Mouse (Mus musculus): ENCODE data around the gene Trak1.

Trak1 gene

DNA sequence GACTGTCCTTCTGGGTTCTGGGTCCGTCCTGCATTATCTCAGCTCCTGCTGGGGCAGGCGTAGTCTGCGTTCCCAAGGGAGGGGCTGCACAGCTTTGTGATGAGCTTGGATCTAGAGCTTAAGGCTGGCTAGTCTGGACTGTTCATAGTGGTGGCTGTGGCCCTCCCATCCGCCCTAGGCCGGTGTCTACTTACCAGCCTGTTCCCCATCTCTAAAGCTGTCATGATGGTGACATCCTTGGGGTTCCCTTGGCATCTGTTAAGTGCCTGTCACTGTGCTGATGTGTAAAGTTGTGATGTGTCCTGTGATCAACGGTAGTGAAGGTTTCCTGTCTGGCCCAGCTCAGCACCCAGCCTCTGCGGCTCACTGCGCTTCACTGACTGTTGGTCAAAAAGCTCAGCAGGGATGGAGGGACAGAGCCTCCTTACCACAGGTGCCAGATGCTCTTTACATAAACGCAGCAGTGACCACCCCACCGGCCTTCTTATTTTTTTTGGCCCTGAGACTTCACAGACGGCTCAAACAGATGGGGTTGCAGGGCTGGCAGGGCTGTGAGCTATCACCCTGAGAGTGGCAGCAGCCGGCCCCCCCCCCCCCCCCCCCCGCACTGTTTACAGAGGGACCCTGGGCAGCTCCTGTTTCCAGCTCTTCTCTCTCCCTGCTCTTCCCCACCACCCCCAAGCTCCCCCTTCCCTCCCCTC, 74.8 kb downstream of the Trak1 start:
- peak; percentile 39 for DNase-seq (ENCODE audit: low read depth)

DNA sequence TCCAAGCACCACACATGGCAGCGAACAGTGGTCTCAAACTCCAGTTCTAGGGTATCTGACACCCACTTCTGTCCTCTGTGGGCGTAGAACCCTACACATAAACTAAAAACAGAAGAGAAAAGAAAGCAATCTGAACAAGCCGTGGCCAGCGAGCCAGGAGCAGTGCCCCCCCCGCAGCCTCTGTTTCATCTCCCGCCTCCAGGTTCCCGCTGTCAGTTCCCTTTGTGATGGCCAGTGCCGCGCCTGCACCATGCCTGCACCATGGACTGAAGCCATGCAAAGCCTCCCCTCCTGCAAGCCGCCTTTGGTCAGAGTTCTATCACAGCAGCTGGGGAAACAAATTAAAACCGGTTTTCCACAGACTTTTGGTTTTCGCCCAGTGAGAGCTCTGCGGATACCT, 75.8 kb downstream of the Trak1 start:
- no peak for DNase-seq (ENCODE audit: low read depth)

DNA sequence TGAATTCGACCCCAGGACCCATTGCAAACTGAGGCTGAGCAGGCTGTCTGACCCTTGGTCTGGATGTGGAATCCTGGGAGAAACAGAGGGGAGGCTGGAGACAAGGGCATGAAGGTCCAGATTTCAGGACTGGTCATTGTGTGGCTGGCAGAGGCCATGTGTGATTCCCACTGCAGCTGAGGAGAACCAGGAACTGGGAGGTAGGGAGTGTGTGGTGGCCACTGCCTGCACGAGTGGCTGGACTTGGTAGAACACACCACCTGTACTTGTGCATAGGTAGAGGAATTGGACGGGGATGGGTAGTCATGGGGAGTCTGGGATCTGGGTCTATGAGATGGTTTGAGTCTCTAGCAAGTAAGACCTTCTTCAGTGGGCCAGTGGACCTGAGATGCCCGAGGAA, 76.2 kb downstream of the Trak1 start:
- no peak for DNase-seq (ENCODE audit: low read depth)

DNA sequence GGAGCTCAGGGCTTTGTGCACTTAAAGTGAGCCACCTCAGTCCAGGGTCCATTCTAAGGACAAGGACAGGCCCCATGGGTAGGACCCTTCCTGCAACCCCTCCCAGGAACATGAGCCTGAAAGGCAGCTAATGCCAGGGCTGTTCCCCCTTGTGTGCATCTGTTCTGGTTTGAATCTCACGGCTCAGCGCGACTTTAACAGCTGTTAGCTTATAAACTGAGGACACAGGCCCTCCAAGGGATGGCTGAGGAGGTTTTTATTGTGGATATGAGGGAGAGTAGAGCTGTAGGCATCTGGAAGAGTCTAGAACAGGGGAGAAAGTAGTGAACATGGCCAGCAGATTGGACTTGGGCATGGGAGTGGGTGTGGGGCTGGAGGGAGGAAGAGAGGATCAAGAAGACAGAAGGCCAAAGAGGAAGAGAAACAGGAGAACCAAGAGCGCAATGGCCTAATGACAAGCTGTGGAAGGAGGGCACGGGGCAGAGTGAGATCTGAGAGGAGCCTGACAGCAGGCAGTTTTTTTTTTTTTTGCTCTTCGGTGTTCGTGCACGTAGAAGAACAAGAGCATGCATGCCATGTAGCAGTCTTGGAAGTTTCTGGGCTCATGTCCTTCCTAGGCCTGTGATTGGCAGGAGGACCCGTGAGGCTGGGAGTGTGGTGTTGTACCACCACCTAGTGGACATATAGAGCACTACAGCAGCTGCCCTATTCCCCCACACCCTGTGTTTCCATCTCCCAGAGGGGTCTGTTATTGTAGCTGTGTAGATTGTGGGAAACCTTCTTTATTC, 77.0 kb downstream of the Trak1 start:
- DNase-seq (ENCODE audit: low read depth), result peak; percentile 80

DNA sequence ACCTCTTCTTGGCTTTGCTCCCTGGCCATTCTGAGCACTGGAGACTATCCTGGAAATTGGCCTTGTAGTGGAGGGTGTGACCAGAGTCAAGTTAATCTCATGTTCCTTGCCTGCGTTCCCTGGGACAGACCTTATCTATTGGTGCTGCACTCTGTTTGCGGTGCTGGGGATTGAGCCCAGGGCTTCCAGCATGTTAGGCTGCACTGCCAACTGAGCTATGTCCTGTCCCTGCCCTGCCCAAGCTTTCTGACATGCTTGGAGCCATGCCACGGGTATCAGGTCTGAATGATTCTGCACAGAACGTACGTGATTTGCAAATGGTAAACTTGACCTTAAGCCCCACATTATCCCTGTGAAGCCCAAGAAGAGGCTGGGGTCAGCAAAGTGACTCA, 77.6 kb downstream of the Trak1 start:
- DNase-seq (ENCODE audit: low read depth), result no peak

DNA sequence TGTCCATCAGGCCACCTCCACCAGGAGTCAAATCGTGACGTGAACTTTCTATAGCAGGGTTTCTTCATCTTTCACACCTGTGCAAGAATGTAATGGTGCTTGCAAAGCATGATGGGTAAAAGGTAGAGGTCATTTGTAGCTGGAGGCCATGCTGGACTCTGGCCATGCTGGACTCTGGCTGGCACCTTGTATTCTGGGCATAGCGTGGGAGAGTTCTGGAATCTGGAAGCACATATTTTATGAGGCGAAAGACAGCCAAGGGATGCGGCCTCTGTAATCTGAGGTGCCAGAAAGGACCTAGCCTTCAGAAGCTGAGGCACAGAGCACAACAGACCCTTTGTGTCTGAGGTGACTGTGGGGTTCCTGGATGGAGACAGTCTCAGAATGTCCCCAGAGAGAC, 78.8 kb downstream of the Trak1 start:
- DNase-seq (ENCODE audit: low read depth), result no peak

DNA sequence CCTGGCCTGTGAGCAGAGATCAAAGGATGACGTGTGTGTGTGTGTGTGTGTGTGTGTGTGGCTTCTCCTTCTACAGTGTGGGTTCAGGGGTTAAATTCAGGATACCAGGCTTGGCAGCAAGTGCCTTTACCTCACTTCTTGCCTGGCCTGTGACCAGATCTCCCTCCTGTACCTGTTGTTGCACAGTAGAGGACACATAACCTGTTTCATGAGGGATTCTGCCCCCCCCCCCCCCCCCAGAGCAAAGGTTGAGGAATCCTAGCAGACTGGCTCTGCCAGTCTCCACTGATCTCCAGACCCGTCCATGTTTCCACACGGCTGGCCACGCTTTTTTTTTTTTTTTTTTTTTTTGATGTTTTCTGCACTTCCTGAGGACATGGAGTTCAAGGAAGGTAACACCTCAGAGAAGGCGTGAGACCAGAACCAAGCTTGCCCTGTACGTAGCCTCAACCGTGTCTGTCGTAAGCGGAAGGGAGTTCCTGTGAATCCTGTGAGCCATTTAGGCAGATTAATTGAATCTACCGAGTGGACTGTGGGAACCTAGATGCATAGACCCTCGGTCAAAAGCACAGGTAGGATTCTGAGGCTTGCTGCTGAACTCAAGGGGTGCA, 83.1 kb downstream of the Trak1 start:
- DNase-seq (ENCODE audit: low read depth), result no peak

DNA sequence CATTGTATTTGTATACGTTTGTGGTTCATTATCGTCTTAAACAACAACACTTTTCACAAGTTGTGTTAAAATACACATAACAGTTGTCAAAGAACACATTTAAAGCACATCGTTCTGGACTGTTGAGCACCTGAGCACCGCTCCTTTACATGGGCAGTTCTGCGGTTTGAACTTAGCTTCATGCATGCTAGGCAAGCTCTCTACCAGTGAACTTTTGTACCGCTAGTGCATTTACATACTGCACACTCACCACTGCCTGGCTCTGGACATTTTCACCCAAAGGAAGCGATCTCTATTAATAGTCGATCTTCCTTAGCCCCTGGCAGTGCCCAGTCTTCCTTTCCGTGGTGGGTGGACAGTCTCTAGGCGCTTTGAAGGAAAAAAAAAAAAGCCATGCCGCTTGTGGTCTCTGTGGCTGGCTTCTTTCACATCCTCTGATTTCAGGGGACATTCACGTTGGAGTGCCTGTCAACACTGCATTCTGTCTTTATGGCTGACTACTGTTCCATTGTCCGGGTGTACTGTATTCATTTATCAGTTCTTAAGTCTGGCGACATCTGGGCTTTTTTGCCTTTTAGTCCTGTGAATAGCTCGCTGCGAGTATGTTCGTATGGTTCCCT, 84.5 kb downstream of the Trak1 start:
- DNase-seq (ENCODE audit: low read depth), result no peak

DNA sequence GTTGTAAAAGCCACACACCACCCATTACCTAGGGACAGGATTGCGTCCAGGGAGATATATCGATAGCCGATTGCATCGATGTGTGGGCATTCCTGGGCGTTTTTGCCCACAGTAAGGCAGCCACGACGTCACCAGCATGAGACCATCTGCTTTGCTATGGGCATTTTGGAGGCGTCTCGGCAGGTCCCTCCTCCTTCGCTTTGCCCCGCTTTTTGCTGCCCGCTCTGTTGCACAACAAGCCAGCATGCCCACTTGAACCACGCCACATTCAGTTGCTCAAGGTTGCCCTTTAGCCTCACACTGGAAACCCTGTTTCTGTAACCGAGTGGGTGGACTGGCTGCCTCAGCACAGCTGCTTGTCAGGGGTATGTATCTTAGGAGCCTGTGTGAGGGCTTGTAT, 85.3 kb downstream of the Trak1 start:
- no peak for DNase-seq (ENCODE audit: low read depth)

DNA sequence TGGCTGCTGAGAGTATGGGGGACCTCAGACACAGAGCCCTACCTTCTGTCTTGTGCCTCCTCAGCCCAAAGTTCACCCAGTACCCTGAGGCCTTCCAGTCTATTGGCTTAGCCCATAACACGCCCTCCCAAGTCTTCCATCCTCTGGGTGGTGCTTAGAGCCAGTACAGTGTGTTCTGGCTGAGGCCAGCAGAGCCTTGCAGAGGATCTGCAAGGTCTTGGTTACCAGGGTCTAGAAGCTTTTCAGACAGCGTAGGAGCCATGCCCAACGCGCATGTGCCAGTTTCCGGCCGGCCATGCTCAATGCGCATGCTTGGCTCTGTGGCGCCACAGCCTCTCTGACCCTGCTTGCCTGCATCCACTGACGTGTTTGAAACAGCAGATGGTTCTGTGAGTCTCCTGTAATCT, 85.9 kb downstream of the Trak1 start:
- no peak for DNase-seq (ENCODE audit: low read depth)

DNA sequence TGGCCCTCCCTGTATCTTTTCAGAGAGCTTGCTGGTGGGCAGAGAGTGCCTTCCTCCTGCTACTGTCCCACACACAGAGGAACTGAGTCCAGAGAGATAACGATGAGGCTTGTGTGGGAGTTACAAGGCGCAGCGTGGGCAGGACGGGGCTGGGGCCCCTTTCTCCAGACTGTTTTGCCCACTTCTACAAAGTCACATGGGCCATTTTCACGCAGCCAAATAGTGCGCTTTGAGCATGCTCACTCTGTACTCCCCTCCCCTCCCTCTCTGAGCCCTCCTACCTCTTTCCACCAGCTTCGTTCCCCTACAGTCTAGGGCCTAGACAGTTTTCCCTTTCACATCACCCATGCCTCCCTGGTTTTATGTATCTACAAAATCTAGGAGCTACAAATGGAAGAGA, 87.3 kb downstream of the Trak1 start:
- DNase-seq (ENCODE audit: low read depth), result no peak

DNA sequence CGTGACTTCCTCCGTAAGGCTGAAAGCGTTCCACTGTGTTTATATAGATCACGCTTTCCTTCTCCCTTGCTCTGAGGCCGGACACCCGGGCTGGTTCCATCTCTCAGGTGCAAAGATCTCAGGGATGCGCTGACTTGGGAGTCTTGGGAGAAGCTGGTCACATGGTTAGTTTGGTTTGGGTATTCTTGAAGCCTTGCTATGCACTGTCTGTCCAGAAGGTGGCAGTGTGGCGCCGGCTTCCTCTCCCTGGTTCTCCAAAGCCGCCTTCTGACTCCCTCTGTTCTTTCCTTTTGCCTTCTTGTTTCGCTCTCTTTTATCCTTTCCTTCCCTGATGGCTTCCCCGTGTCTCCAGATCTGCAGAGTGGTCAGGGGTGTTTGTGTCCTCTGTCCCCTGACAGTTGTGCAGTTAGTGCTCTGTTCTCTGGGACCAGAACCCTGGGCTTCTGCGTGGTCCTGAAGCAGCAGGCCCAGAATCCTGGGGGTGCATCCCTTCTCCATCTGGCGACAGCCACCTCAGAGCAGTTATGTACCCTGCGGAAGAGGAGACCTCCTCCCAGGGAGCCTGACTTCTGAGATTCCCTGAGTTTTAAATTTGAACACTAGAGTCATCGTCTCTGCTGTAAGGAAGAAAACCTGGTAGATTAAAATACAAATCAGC, 87.9 kb downstream of the Trak1 start:
- DNase-seq (ENCODE audit: low read depth), result peak; percentile 74

DNA sequence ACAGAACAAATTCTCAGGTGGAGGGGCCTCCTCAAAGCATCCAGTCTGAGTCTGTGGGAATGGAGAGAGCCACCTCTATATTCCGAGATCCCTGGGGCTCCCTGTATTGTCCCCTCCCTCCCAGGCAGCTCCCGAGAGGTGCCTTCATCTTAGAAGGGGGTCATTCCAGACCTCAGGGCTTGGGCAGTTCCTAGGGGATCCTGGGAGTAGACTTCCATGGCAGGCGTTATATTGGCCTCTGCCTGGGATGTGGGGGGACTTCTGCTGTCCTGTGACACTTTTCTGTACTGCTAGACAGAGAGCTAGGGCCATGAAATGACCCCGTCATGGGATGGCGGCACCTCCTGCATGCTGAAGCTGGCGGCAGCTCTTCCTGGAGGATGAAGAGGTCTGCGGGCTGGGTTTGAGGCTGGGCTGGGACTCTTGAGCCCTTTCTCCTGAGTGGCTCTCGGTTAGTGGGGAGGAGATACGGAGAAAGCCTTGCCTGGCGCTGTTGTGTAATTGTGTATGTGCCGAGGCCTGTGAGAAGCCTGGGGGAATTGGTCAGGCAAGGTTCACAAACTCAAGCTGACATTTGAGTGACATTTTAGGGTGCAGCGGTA, 88.5 kb downstream of the Trak1 start:
- DNase-seq (ENCODE audit: low read depth), result no peak

DNA sequence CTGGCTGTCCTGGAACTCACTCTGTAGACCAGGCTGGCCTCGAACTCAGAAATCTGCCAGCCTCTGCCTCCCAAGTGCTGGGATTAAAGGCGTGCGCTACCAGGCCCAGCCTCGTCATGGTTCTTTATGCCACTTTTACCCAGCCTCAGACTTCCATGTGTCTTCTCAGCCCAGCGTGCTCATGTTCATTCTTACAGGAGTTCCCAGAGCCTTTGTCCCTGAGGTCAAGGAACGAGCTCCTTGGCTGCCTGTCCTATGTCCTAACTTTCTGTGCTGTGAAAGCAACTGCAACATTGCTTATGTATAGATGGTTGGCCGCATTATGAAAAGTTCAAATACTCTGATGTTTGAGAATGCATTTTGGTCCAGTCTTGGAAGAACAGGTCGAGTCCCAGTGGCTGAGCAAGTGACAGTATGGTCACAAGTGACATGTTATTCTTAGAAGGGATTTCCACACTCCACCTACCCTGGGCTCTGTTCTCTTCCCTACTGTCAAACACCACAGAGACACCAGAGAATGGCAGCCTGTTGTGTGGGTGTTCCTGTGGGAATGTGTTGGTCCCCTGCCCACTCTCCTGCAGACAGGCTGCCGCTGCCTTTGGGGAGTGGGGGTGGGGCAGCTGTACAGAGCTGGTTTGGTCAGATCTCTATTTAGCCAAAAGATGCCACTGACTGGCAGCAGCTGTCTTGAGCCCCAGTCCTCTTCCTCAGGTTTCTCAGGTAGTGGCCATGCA, 90.4 kb downstream of the Trak1 start:
- DNase-seq (ENCODE audit: low read depth), result no peak

DNA sequence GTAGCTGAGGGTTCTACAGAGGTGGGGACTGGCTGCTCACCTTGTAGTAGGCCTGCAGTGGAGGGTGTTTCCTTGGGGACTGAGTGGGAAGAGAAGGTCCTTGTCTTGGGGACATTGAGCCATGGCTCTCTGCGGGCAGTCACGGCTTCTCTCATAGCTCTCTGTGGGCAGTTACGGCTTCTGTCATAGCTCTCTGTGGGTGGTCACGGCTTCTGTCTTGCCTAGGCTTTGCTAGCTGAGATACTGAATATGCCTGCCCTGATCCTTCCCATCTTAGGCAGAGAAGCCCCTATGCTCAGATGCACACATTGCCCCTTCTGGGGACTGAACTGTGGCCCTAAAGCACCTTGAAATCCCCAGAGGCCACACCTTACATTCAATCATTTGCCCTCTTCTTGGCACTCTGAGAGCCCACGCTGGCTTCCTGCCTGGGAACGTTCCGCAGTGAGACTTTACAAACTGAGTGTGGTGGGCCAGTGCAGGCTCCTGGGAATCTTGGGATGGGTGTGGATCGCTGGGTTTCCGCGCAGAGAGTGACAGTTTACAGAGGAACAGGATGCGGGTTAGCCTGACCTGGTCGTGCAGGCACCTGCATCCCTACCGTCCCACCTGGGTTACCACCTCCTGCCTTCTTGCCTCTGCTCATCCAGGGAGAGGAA, 91.1 kb downstream of the Trak1 start:
- DNase-seq (ENCODE audit: low read depth), result no peak

DNA sequence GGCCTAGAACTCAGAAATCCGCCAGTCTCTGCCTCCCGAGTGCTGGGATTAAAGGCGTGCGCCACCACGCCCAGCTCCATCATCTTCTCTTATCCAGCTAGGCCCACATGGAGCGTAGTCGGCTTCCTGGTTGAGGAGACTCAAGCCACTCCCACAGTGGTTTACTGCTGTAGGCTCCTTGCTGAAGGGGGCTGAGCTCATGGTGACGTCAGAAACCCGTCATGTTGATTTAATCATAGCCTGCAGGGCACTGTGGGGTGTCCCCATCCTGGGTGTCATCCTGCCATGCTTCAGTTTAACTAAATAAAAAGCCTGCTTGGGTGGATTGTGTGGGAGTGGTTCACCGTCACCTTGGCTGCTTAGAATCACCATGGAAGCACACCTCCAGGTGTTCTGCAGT, 92.0 kb downstream of the Trak1 start:
- DNase-seq (ENCODE audit: low read depth), result peak; percentile 27

DNA sequence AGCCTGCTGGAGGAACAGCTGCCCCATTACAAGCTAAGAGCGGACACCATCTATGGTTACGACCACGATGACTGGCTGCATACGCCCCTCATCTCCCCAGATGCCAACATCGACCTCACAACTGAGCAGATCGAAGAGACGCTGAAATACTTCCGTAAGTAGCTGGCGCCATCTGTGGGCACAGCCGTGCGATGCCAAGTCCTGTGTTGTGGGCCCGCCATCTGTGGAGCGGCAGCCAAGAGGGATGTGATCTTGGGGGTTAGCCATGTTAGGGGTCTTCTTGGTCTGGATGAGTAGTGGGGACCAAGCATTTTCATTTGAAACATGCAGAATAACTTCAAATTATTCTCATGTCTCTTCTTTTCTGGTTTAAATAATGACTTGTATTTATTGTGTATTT, 94.6 kb downstream of the Trak1 start:
- DNase-seq (ENCODE audit: low read depth), result no peak

DNA sequence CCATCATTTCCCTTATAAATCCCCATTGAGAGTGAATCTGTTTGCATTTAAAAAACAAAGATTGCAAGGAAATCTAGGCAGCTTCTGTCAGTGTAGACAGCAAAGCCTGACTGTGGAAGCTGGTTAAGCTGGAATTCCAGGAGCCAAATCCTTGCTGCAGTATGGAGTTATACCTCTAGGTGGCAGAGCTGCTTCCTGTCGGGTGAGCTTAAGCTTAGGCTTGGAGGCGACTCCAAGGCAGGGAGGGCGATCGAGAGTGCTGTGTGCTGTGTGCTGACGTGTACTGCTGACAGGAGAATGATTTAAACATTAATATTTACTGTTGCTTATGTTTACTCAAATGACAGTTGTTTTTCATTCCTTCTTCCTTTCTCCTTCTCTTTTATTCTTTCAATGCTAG, 95.1 kb downstream of the Trak1 start:
- DNase-seq (ENCODE audit: low read depth), result peak; percentile 58

DNA sequence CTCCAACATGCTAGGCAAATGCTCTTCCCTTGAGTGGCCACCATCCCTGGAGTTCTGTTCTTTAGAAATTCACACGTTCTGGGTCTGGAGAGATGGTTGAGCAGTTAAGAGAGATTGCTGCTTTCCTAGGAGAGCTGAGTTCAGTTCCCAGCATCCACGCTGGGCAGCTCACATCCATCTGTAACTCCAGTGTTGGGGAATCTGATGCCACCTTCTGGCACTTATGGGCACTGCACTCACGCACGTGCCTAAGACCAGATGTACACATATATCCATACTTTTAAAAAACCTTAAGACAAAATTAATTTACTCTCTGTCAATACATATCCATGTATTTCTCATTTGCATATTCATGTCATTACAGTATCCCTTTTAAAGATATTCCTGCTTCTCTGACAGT, 95.8 kb downstream of the Trak1 start:
- DNase-seq (ENCODE audit: low read depth), result peak; percentile 44

DNA sequence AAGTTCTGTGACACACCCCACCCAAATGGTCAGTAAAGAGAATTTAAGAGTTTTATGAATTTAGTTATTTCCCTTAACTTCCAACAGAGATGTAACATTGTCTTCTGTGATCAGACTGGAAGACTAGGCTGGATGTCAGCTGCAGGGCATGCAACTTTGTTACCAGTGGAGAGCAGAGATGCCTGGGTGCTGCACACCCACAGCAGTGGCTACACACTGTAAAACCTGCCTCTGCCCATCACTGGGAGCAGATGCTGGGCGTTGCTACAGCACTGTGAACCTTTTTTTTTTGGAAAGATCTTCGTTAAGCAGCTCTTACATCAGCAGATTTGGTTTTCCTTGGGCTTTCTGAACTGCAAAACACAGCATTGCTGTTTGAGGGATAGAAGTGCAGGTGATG, 97.6 kb downstream of the Trak1 start:
- DNase-seq (ENCODE audit: low read depth), result no peak

DNA sequence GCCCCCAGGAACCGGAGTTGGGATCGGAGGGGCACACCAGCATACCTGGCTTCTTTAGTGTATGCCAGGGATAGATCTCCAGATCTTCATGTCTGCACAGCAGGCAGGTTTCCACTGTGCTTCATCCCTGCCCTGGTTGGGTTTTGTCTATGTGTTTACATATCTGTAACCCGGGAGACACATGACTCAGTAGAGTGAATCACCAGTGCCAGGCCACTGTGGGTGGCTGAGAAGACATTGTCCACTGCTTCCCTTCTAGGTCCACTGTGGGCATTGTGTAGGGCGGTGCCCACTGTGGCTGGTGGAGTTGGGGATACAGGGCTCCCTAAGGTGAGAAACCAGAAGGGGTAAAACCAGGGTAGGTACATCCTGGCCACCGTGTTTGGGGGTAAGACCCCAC, 98.5 kb downstream of the Trak1 start:
- DNase-seq (ENCODE audit: low read depth), result no peak
